Mouse (Mus musculus): ENCODE measurements at regions not wholly inside any gene's neighbourhood (a gene's known extent, or its start where the extent isn't known, plus 50 kb on each side); places are given as distances from the start of the nearest gene placed in this dataset.
"Not testable (repeated sequence)": the region's sequence is repeated elsewhere in the genome, so short reads cannot be mapped to it uniquely, and the experiment has no call there.

DNA sequence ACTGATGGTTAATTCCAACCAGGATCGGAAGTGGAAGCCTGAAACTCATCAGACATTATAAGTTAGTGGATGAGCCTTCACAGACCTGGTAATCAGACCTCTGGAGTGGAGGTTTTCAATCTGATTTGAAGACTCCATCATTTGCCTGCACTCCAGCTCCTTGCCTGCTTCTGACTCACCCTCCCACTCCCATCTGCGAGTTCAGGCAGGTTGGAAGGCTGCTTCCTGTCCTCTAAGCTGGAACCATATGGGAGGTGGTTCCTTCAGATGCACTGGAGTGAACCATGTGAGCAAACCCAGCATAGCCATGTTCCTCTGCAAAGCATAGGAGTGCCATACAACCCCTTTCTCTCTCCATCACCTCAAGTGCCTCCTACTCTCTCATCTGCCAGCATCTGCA is 114.6 kb downstream of the Spata19 start:
- H3K27ac ChIP-seq, result no peak overlapping the region
- no peak overlapping the region for H3K4me2 ChIP-seq
- no peak overlapping the region for H3K9ac ChIP-seq
- no peaks in the 10 kb centered on the region for H3K4me1 ChIP-seq
- no peaks in the 10 kb centered on the region for H3K36me3 ChIP-seq
- no peak for ATAC-seq (replicated peaks; ENCODE audit: low FRiP score)
- no peaks in the 10 kb centered on the region for H3K27me3 ChIP-seq
- H3K9me3 ChIP-seq (replicated peaks), result no peaks in the 10 kb centered on the region
- WGBS, result 66% methylated on average over 2 of the region's 2 CpGs
- no peak overlapping the region for H3K4me3 ChIP-seq (replicated peaks)

DNA sequence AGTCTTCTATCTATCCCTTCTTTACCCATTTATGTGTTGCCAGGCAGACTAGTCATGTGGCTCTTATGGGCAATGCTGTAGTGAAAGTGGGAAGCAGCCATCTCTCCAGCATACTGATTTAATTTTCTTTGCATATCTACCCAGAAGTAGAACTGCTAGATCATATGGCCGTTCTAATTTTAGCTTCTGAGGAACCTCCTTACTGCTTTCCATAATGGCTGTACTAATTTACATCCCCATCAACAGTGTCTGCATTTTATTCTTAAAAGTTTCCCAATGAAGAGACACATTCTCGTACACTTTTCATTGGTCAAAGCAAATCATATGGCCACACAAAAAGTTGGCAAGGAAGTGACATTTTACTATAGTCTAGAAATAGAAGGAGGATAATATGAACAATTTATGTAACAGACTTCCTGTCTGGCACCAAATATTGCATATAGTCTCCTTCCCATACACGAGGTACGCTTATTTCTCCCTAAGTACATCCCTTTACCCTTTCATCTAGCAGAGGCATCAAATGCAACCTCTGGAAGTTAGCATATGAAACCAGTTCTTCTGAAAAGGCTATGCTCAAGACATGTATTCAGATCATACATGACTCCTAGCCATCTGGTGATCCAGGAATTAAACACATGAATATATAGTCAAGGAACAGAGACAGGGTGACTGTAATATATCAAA is 119.0 kb downstream of the Spata19 start:
- Histone ChIP-seq H3K27me3 (no peaks in the 10 kb centered on the region), H3K4me3 (replicated peaks) (no peak overlapping the region), H3K4me2 (no peak overlapping the region), H3K36me3 (no peaks in the 10 kb centered on the region), H3K9me3 (replicated peaks) (no peaks in the 10 kb centered on the region), H3K9ac (no peak overlapping the region), H3K27ac (no peak overlapping the region), H3K4me1 (no peaks in the 10 kb centered on the region)
- no peak for ATAC-seq (replicated peaks; ENCODE audit: low FRiP score)
- 85% methylated on average over 4 of the region's 4 CpGs for WGBS

- H3K36me3 ChIP-seq, result no peaks in the 10 kb centered on the region
- no peak overlapping the region for H3K4me2 ChIP-seq
- H3K27ac ChIP-seq, result no peak overlapping the region
- no peaks in the 10 kb centered on the region for H3K27me3 ChIP-seq
- H3K9ac ChIP-seq, result no peak overlapping the region
- WGBS, result 71% methylated on average over 4 of the region's 4 CpGs
- H3K9me3 ChIP-seq (replicated peaks), result no peaks in the 10 kb centered on the region
- no peaks in the 10 kb centered on the region for H3K4me1 ChIP-seq
- no peak overlapping the region for H3K4me3 ChIP-seq (replicated peaks)
- ATAC-seq (replicated peaks; ENCODE audit: low FRiP score), result no peak
Measured at GRCm38 (mm10) chr9:27518031-27518430, 121.4 kb downstream of the Spata19 start.

DNA sequence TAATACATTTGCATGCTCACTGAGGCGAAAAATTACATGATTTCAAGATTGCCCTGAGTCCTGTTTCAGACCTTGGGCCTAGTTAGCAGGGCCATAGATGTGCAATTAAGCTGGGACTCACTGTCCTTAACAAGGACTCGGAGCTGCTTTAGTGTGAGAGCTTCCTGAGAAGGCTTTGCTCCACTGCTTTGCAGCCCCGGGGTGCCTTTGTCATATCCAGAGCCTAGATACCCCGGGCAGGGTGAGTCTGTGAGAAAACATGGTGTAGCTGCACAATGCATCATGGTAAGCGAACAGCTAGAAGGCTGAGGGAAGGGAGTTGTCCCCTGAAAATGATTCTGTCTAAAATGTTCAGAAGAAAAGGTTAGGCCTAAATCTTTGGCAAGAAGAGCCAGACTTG is 123.1 kb downstream of the Spata19 start:
- no peak for ATAC-seq (replicated peaks; ENCODE audit: low FRiP score)
- no peak overlapping the region for H3K9ac ChIP-seq
- H3K9me3 ChIP-seq (replicated peaks), result no peaks in the 10 kb centered on the region
- H3K4me3 ChIP-seq (replicated peaks), result no peak overlapping the region
- no peak overlapping the region for H3K4me2 ChIP-seq
- H3K4me1 ChIP-seq, result no peaks in the 10 kb centered on the region
- H3K27ac ChIP-seq, result no peak overlapping the region
- no peaks in the 10 kb centered on the region for H3K27me3 ChIP-seq
- 51% methylated on average over 5 of the region's 5 CpGs for WGBS
- H3K36me3 ChIP-seq, result no peaks in the 10 kb centered on the region

GRCm38 (mm10) chr9:27521181-27521580 is 124.6 kb downstream of the Spata19 start:
- no peak overlapping the region for H3K4me3 ChIP-seq (replicated peaks)
- no peaks in the 10 kb centered on the region for H3K9me3 ChIP-seq (replicated peaks)
- no peak overlapping the region for H3K27ac ChIP-seq
- 46% methylated on average over 3 of the region's 3 CpGs for WGBS
- ATAC-seq (replicated peaks; ENCODE audit: low FRiP score), result no peak
- no peak overlapping the region for H3K4me2 ChIP-seq
- no peaks in the 10 kb centered on the region for H3K4me1 ChIP-seq
- H3K27me3 ChIP-seq, result no peaks in the 10 kb centered on the region
- no peak overlapping the region for H3K9ac ChIP-seq
- H3K36me3 ChIP-seq, result no peaks in the 10 kb centered on the region

DNA sequence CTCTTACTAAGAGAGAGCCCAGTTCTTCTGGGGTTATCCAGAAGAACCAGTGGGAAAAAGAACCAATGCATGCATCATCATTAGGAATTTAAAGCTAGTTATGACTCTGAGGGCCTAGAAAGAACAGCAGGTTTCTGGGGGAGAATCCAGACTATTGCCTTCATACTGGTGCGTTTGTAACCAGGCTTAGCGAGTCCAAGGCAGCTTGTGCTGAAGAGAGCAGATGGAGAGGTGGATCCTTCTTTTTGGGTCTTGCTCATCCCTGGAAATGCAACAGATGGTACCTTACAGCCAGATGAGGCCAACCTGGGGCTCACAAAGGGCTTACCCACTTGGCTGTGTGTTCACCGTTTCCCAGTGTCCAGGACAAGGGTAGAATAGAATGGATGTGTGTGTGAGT is 130.1 kb downstream of the Spata19 start:
- no peaks in the 10 kb centered on the region for H3K9me3 ChIP-seq (replicated peaks)
- H3K27ac ChIP-seq, result no peak overlapping the region
- H3K9ac ChIP-seq, result no peak overlapping the region
- WGBS, result 89% methylated on average over 3 of the region's 3 CpGs
- no peak overlapping the region for H3K4me2 ChIP-seq
- no peaks in the 10 kb centered on the region for H3K27me3 ChIP-seq
- no peak for ATAC-seq (replicated peaks; ENCODE audit: low FRiP score)
- no peak overlapping the region for H3K4me3 ChIP-seq (replicated peaks)
- H3K36me3 ChIP-seq, result no peaks in the 10 kb centered on the region
- H3K4me1 ChIP-seq, result no peaks in the 10 kb centered on the region

DNA sequence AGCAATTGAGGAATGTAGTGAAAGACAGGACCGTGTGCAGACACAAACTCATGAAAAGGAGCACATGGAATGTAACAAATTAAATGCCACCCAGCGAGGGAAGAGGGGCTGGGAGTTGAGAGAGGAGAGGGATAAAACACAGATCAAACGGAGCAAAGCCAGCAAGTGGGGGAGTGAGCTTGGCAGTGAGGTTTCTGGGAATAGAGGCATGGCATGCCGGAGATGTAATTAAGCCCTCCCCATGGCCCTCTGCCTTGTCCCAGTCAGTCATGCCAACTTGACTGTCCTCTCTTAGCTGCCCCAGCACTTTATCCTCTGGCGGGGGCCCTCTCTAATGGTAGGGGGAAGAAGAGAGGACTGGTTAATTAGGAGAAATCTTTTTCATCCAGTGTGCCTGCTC is 141.9 kb downstream of the Spata19 start:
- Histone ChIP-seq H3K9me3 (replicated peaks) (no peaks in the 10 kb centered on the region), H3K27me3 (no peaks in the 10 kb centered on the region), H3K4me1 (0 out of 2 replicates have a peak, but pooled peaks cover 2% of the 10 kb centered on the region), H3K9ac (no peak overlapping the region), H3K36me3 (no peaks in the 10 kb centered on the region), H3K4me3 (replicated peaks) (no peak overlapping the region), H3K27ac (no peak overlapping the region), H3K4me2 (no peak overlapping the region)
- WGBS, result 27% methylated on average over 5 of the region's 5 CpGs
- peak; percentile 78 for ATAC-seq (replicated peaks; ENCODE audit: low FRiP score)

DNA sequence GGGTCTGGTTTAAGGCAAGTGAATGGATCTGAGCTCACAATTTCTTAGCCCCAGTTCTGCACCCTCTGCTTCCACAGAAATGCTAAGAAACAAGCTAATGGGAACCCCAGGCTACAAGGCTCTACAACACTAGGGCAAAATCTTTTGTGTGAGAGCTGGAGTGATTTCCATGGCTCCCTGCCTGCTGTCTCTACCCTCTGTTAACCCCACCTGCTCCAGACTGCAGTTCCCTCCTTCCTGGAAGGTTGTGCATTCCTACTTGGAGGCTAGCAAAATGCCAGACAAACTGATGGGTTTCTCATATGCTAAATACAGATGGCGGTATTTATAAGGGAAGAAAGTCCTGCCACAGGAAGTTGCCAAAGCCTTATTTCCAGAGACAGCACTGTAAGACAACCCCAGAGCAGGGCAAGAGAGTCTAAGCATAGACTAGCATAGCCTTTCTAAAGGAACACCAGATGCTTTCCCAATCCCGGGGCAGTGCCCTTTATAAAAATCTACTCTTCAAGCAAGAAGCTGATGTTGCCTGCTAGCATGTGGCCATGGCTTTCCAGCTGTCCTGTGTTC is 145.1 kb downstream of the Spata19 start:
- H3K4me2 ChIP-seq, result no peak overlapping the region
- no peaks in the 10 kb centered on the region for H3K9me3 ChIP-seq (replicated peaks)
- 83% methylated on average over 2 of the region's 2 CpGs for WGBS
- H3K27ac ChIP-seq, result no peak overlapping the region
- no peak overlapping the region for H3K4me3 ChIP-seq (replicated peaks)
- 0 out of 2 replicates have a peak, but pooled peaks cover 2% of the 10 kb centered on the region for H3K4me1 ChIP-seq
- H3K36me3 ChIP-seq, result no peaks in the 10 kb centered on the region
- ATAC-seq (replicated peaks; ENCODE audit: low FRiP score), result no peak
- no peak overlapping the region for H3K9ac ChIP-seq
- no peaks in the 10 kb centered on the region for H3K27me3 ChIP-seq

- not testable (repeated sequence) for H3K36me3 ChIP-seq; H3K9ac ChIP-seq; ATAC-seq (replicated peaks; ENCODE audit: low FRiP score)
Measured at GRCm38 (mm10) chr9:27554697-27555096, 158.1 kb downstream of the Spata19 start.

DNA sequence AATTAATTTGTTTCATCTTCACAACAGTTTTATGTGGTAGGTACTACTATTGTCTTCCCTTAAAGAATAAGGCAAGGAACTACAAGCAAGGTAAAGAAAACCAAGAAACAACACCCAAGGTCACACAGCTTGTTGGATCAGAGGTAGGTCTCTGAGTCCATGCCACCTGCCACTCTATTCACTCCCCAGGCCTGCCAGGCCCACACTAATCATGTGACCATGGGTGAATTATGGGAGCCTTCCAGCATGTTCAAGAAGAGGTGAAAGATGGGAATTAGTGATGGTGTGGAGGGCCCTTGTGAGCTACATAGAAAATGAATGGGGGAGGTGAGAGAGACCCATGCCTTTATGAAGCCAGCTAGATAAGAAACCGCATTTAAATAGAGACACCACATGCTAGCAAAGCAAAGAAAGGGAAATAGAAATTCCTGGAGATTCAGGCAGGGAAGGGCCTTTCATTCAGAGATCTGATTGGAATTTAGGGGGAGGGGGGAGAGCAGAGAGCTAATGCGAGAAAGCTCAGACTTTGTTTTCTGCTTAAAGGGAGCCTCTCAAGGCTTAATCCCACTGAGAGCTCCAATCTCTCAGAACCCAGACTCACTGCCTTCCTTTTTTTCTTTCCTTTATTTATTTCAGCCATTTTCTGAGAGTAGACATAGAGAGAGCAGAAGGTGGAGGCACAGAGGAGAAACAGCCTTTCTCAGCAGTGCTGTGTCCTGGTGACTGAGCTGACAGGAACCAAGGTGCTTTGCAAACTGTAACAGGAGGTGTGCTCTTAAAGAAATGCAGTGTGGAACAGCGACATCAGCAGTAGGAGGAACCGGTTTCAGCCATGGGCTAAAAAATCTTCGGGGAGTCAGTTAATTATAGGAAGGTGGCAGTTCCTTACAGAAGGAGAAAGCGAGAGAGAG is 160.0 kb downstream of the Spata19 start:
- no peak overlapping the region for H3K9ac ChIP-seq
- H3K4me3 ChIP-seq (replicated peaks), result no peak overlapping the region
- no peaks in the 10 kb centered on the region for H3K27me3 ChIP-seq
- H3K9me3 ChIP-seq (replicated peaks), result no peaks in the 10 kb centered on the region; the same call in 1 of the 2 replicates
- no peaks in the 10 kb centered on the region for H3K36me3 ChIP-seq
- ATAC-seq (replicated peaks; ENCODE audit: low FRiP score), result no peak
- 32% methylated on average over 6 of the region's 6 CpGs for WGBS
- no peak overlapping the region for H3K4me2 ChIP-seq
- H3K4me1 ChIP-seq, result no peaks in the 10 kb centered on the region
- no peak overlapping the region for H3K27ac ChIP-seq

More at GRCm38 (mm10) chr9:27554697-27555096, 158.1 kb downstream of the Spata19 start:
- not testable (repeated sequence) for H3K27me3 ChIP-seq; H3K4me2 ChIP-seq; H3K27ac ChIP-seq; H3K4me1 ChIP-seq; H3K4me3 ChIP-seq (replicated peaks); H3K9me3 ChIP-seq (replicated peaks)

- H3K27ac ChIP-seq, result no peak overlapping the region
- H3K4me2 ChIP-seq, result no peak overlapping the region
- H3K36me3 ChIP-seq, result no peaks in the 10 kb centered on the region
- H3K9ac ChIP-seq, result no peak overlapping the region
- 63% methylated on average over 1 of the region's 1 CpGs for WGBS
- H3K9me3 ChIP-seq (replicated peaks), result no peaks in the 10 kb centered on the region; the same call in 1 of the 2 replicates
- H3K4me1 ChIP-seq, result no peaks in the 10 kb centered on the region
- H3K4me3 ChIP-seq (replicated peaks), result no peak overlapping the region
- ATAC-seq (replicated peaks; ENCODE audit: low FRiP score), result no peak
- no peaks in the 10 kb centered on the region for H3K27me3 ChIP-seq
Measured at GRCm38 (mm10) chr9:27557886-27558285, 161.3 kb downstream of the Spata19 start.

DNA sequence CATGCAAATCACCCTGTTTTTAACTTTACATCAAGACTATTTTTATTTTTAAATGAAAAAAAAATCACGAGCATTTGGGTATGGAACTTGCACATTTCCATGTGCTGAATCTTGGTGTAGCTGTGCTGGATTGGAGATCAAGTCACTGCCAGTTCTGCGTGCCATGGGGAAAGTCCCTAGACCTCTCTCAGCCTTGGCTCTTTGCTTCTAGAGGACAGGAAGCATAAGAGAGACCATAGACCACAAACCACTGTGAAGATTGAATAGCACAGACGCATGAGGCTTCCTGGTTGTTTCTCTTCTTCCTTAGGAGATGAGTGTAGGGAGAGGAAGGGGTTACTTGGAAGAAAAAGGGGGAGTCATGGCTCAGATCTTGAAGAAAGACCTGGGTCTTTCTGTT is 161.7 kb downstream of the Spata19 start:
- ATAC-seq (replicated peaks; ENCODE audit: low FRiP score), result no peak

More for the DNA sequence above, 161.7 kb downstream of the Spata19 start:
- no peaks in the 10 kb centered on the region for H3K36me3 ChIP-seq
- no peaks in the 10 kb centered on the region for H3K4me1 ChIP-seq
- H3K27ac ChIP-seq, result no peak overlapping the region
- H3K9ac ChIP-seq, result no peak overlapping the region
- WGBS, result 86% methylated on average over 3 of the region's 3 CpGs
- H3K4me3 ChIP-seq (replicated peaks), result no peak overlapping the region
- H3K27me3 ChIP-seq, result no peaks in the 10 kb centered on the region
- no peak overlapping the region for H3K4me2 ChIP-seq
- no peaks in the 10 kb centered on the region; the same call in 1 of the 2 replicates for H3K9me3 ChIP-seq (replicated peaks)

All from kidney, embryonic 15.5 days (tissue).